Mouse (Mus musculus): ENCODE results near the gene Eps8.

GRCm38 (mm10) chr6:137509341-137510045 is 145.2 kb downstream of the Eps8 start:
- TF ChIP-seq CTCF (IDR thresholded peaks at IDR 0.05; ENCODE audit: insufficient read depth, low read length) (no peak), POLR2A (IDR thresholded peaks at IDR 0.05; ENCODE audit: borderline replicate concordance, extremely low read depth, low read depth, low read length) (no peak)

Data from lung, adult 2 months (tissue).